Mouse (Mus musculus) kidney, embryonic 15.5 days (tissue): ENCODE results near the gene Slc25a20. TPM values are rescaled to one million over a fixed set of nuclear protein-coding genes. Genes with fewer than 3 reads are reported as not detected.
"Not testable (repeated sequence)": the region's sequence is repeated elsewhere in the genome, so short reads cannot be mapped to it uniquely, and the experiment has no call there.

ENCODE experiments used
- ATAC-seq: fragments of 200-750 bp; cut with Nextera tagmentation; replicated peaks from 2 replicates; pipeline ENCODE4 v1.8.0; 2017; ENCODE audit warnings: moderate TSS enrichment; ENCODE audit not compliant: low FRiP score
- H3K27ac ChIP-seq: fragments of 300-500 bp; sonication (generic); 2 replicates; pipeline ENCODE4 v1.5.1; 2015; ENCODE audit warnings: mild to moderate bottlenecking, inconsistent platforms
- H3K27me3 ChIP-seq: fragments of 300-500 bp; sonication (generic); 2 replicates; pipeline ENCODE4 v1.6.1; 2015; ENCODE audit warnings: inconsistent platforms
- H3K36me3 ChIP-seq: fragments of 300-500 bp; sonication (generic); 2 replicates; pipeline ENCODE4 v1.6.1; 2015; ENCODE audit warnings: inconsistent platforms
- H3K4me1 ChIP-seq: fragments of 300-500 bp; sonication (generic); 2 replicates; pipeline ENCODE4 v1.6.1; 2015; ENCODE audit warnings: inconsistent platforms
- H3K4me2 ChIP-seq: fragments of 300-500 bp; sonication (generic); 2 replicates; pipeline ENCODE4 v1.6.1; 2015; ENCODE audit warnings: moderate library complexity, mild to moderate bottlenecking, inconsistent platforms
- H3K4me3 ChIP-seq: fragments of 300-500 bp; sonication (generic); replicated peaks from 2 replicates; pipeline ENCODE4 v1.5.1; 2015; ENCODE audit warnings: mild to moderate bottlenecking, inconsistent platforms
- H3K9ac ChIP-seq: fragments of 300-500 bp; sonication (generic); 2 replicates; pipeline ENCODE4 v1.6.1; 2015; ENCODE audit warnings: mild to moderate bottlenecking, inconsistent platforms
- H3K9me3 ChIP-seq: fragments of 300-500 bp; sonication (generic); replicated peaks from 2 replicates; pipeline ENCODE4 v1.6.1; 2016; ENCODE audit warnings: inconsistent platforms
- WGBS: fragments of 180-500 bp; shearing (Covaris S2); methylation state at CpG from one replicate; pipeline ENCODE4 v1.1.7; 2015; ENCODE audit warnings: mixed read lengths; 5-methylcytosine and 5-hydroxymethylcytosine counted together
- polyA plus RNA-seq: library from polyadenylated mRNA; unstranded; fragments of >200 nt; fragmentation: Nextera tagmentation; extraction: Ambion mirVana; gene quantifications from 2 replicates; pipeline ENCODE4 v1.2.1, GENCODE M21; 2015

The Slc25a20 gene
- polyA plus RNA-seq, 1 experiment from 2014 or later, result 50.0 TPM

DNA sequence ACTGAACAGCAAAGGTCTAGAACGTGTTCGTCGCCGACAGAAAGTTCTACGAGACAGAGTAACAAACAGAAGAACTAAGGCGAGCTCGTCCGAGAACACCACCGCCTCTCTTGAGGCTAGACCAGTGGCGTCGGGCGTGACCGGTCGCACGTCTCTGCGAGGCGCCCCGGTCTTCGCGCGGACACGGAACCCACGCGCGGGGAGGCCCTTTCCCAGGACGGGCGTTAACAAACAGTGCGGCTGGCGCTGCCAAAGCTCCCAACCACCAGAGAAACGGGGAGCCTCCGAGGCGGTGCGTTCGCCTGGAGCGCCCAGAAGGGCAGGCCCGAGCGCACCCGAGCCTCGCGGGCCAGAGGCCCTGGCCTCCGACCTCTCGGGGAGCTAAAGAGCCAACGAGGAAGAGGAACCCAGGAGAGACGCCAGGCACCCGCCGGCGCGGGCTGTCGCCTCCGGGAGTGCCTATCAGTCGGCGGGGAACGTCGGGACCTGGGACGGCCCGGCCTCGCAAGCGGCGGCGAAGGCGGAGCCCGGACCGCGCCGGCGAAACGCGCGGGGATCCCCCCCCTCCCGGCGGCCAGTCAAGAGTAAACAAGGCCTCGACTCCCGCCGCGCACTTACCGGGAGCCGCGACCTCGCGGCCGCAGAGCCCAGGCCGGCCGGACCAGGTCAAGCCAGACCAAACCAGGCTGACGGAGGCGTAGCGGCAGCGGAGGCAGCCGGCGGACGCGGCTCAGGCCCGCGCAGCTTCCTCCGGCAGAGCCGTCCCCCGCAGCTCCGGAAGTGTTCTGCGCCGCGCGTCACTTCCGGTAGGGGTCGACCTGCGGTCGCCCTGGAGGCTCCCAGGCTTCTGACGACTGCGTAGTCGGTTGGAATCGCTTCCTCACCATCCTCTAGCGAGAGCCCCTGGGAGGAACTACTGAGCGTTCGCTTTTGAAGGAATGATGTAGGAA is 13.0 kb upstream of the Slc25a20 start, which contains the start of gene Arih2:
TSS of gene Arih2 (minus strand) at position 776 of the 950 bp plus-strand sequence.
- Histone ChIP-seq H3K4me2 (peak within 1 kb of the TSS; percentile 62), H3K27me3 (no peaks in the 10 kb centered on the region), H3K4me3 (peak within 1 kb of the TSS; percentile 79), H3K9me3 (no peaks in the 10 kb centered on the region), H3K36me3 (0 out of 2 replicates have a peak, but pooled peaks cover 3% of the 10 kb centered on the region), H3K9ac (peak within 1 kb of the TSS; percentile 86), H3K4me1 (peaks cover 21% of the 10 kb centered on the region), H3K27ac (peak within 1 kb of the TSS; percentile 92)
- under 1% methylated on average over 109 of the region's 112 CpGs for WGBS
- ATAC-seq, result peak; percentile 98

- peak overlapping the region; percentile 79 for H3K4me3 ChIP-seq
- H3K4me2 ChIP-seq, result peak overlapping the region; percentile 62
- no peaks in the 10 kb centered on the region for H3K9me3 ChIP-seq
- 28% methylated on average over 29 of the region's 29 CpGs for WGBS
- H3K4me1 ChIP-seq, result peaks cover 21% of the 10 kb centered on the region
- no peak; the same call in 1 of the 2 replicates for ATAC-seq
- peak overlapping the region; percentile 92 for H3K27ac ChIP-seq
- H3K36me3 ChIP-seq, result no peaks in the 10 kb centered on the region
- H3K9ac ChIP-seq, result peak overlapping the region; percentile 86
- H3K27me3 ChIP-seq, result no peaks in the 10 kb centered on the region
Observed at GRCm38 (mm10) chr9:108649561-108650440, 12.1 kb upstream of the Slc25a20 start.

DNA sequence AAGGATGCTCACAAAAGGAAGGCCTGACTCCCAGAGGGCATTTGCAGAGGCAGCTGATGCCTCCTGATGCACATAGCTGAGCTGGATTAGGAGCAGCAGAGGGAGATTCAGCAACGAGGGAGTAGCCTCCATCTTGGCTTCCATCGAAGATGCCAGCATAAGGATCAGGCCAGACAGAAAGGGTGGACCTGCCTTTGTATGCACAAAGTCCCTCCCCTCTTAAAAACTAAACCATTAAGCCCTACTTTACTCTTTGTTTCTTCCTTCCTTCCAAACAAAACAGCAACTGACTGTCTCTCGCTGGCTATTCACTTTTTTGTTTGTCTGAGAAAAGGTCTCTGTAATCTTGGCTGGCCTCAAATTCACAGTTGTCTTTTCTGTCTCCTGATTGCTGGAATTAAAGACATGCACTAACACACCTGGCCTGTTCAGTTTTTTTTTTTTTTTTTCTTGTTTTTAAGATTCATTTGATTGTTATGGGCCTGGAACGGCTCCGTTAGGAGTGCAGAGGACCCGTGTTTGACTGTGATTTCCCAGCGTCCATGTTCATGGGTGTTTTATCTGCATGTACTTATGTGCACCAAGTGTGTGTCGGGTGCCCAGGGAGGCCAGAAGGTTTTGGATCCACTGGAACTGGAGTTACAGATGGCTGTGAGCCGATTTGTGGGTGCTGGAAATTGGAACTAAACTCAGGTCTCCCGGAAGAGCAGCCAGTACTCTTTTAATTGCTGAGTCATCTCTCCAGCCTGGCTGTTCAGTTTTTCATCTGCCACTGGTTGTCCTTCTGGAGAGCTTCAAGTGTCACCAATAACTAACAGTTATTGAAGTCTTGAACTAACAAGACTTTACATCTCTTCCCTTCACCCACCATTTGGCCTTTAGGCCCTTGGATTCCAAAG is 7.1 kb upstream of the Slc25a20 start:
- no peak overlapping the region for H3K27ac ChIP-seq
- H3K4me3 ChIP-seq, result no peak overlapping the region
- no peaks in the 10 kb centered on the region for H3K9me3 ChIP-seq
- ATAC-seq, result no peak
- WGBS, result 79% methylated on average over 10 of the region's 10 CpGs
- no peak overlapping the region for H3K4me2 ChIP-seq
- peaks cover 6% of the 10 kb centered on the region for H3K4me1 ChIP-seq
- H3K9ac ChIP-seq, result no peak overlapping the region
- H3K36me3 ChIP-seq, result no peaks in the 10 kb centered on the region
- no peaks in the 10 kb centered on the region for H3K27me3 ChIP-seq

DNA sequence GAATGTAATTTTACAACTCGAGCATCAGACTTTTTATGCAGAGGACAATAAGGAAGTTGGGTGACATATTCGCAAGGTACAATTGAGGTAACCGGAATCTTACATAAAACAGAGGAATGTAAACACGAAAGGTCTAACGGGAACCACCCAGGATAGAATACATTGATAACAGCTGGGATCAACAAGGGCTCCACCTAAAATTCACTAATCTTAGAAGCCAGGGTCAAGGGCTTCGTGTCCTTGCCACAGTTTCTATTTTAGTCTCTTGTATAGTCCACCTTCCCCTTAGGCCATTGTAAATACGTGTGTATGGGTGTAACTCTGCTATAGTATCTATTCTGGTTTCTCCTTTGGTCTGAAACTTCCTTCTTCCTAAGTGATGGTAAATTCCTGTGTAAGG is 6.0 kb upstream of the Slc25a20 start:
- H3K27me3 ChIP-seq, H3K27ac ChIP-seq, H3K4me3 ChIP-seq, ATAC-seq, H3K4me2 ChIP-seq, H3K36me3 ChIP-seq, H3K9ac ChIP-seq, H3K4me1 ChIP-seq, H3K9me3 ChIP-seq: not testable (repeated sequence)
- 78% methylated on average over 7 of the region's 7 CpGs for WGBS

GRCm38 (mm10) chr9:108662660-108663059 is 772 bp downstream of the Slc25a20 start:
- no peak for ATAC-seq
- peak overlapping the region; percentile 60 for H3K9ac ChIP-seq
- no peaks in the 10 kb centered on the region for H3K27me3 ChIP-seq
- WGBS, result 33% methylated on average over 6 of the region's 6 CpGs
- no peaks in the 10 kb centered on the region for H3K36me3 ChIP-seq
- H3K27ac ChIP-seq, result 0 out of 2 replicates have a peak overlapping the region, but pooled peaks have one; percentile 65
- peaks cover 7% of the 10 kb centered on the region for H3K4me1 ChIP-seq
- H3K9me3 ChIP-seq, result no peaks in the 10 kb centered on the region
- peak overlapping the region; percentile 72 for H3K4me2 ChIP-seq
- H3K4me3 ChIP-seq, result peak overlapping the region; percentile 75

- WGBS, result 63% methylated on average over 8 of the region's 8 CpGs
- ATAC-seq, result no peak
- no peak overlapping the region for H3K27ac ChIP-seq
Observed at GRCm38 (mm10) chr9:108669875-108670274, 8.0 kb downstream of the Slc25a20 start.

DNA sequence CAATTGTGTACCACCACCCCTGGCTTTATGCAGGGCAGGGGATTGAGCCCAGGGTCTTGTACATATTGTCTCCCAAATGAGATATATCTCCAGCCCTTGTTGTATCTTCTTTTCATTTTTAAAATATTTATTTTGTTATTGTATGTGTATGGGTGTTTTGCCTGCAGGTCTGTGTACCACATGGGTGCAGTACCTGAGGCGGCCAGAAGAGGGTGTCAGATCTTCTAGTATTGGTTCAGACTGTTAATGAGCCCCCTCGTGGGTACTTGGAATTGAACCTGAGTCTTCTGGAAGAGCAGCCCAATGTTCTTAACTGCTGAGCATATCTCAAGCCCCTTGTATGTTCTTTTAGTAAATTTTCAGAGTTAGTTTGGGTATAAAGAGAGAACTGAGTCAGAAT is 11.3 kb downstream of the Slc25a20 start:
- Histone ChIP-seq H3K9ac (no peak overlapping the region), H3K9me3 (no peaks in the 10 kb centered on the region), H3K27ac (no peak overlapping the region), H3K36me3 (peaks cover 33% of the 10 kb centered on the region), H3K4me2 (no peak overlapping the region), H3K27me3 (no peaks in the 10 kb centered on the region), H3K4me1 (no peaks in the 10 kb centered on the region), H3K4me3 (no peak overlapping the region)
- no peak for ATAC-seq
- WGBS, result 50% methylated on average over 2 of the region's 2 CpGs

More at GRCm38 (mm10) chr9:108669875-108670274, 8.0 kb downstream of the Slc25a20 start:
- Histone ChIP-seq H3K4me2 (no peak overlapping the region), H3K4me3 (no peak overlapping the region), H3K4me1 (no peaks in the 10 kb centered on the region), H3K9me3 (no peaks in the 10 kb centered on the region), H3K27me3 (no peaks in the 10 kb centered on the region), H3K36me3 (peaks cover 23% of the 10 kb centered on the region), H3K9ac (no peak overlapping the region)

- H3K4me2 ChIP-seq, result no peak overlapping the region
- H3K27ac ChIP-seq, result no peak overlapping the region
- no peak overlapping the region for H3K9ac ChIP-seq
- H3K4me1 ChIP-seq, result peaks cover 4% of the 10 kb centered on the region; the same call in 1 of the 2 replicates
- no peaks in the 10 kb centered on the region for H3K27me3 ChIP-seq
- WGBS, result 87% methylated on average over 15 of the region's 15 CpGs
- H3K4me3 ChIP-seq, result no peak overlapping the region
- ATAC-seq, result no peak
- no peaks in the 10 kb centered on the region for H3K9me3 ChIP-seq
- peaks cover 39% of the 10 kb centered on the region for H3K36me3 ChIP-seq
Observed at GRCm38 (mm10) chr9:108680026-108680425, 18.1 kb downstream of the Slc25a20 start.

DNA sequence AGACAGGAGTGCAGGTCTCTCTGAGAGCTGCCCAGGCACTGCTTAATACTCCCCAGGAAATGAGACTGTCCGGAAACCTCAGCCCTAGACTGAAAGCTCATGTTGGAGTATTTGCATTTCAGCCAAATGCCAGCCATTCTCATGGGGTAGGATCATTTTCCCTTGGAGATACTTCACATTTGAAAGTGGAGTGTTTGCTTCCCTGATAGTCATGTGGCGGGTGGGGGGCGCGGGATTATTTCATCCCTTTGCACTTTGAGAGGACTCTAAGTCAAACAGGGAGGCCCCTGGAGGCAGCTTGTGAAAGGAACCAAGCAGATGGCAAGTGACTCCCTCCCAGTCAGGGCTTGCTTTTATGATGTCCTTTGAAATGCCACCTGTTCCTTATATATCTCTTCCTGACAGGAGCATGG is 24.6 kb downstream of the Slc25a20 start:
- H3K9me3 ChIP-seq, result no peaks in the 10 kb centered on the region
- ATAC-seq, result no peak
- WGBS, result 31% methylated on average over 4 of the region's 4 CpGs
- H3K4me3 ChIP-seq, result no peak overlapping the region
- H3K9ac ChIP-seq, result no peak overlapping the region
- no peak overlapping the region for H3K4me2 ChIP-seq
- 0 out of 2 replicates have a peak overlapping the region, but pooled peaks have one; percentile 10 for H3K27ac ChIP-seq
- H3K36me3 ChIP-seq, result 0 out of 2 replicates have a peak, but pooled peaks cover 6% of the 10 kb centered on the region
- H3K4me1 ChIP-seq, result peaks cover 11% of the 10 kb centered on the region
- no peaks in the 10 kb centered on the region for H3K27me3 ChIP-seq

DNA sequence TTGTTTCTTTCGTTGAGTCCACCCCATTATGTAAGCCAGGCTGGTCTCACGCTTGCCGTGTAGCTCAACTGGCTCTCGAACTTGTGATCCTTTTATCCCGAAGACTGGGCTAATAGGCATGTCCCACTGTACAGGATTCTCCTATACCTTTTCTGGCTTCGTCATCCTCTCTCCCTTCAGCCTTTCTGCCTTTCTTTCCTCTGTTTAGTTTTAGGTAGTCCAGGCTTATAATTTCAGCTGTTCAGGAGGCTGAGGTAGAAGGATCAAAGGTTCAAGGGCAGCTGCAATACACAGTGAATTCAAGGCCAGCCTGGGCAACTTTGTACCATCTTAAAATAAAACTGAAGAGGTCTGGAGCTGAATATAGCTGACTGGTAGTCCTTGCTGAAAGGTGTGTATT is 25.3 kb downstream of the Slc25a20 start:
- ATAC-seq, result no peak
- WGBS, result 72% methylated on average over 6 of the region's 6 CpGs
- Histone ChIP-seq H3K27me3 (no peaks in the 10 kb centered on the region), H3K9me3 (no peaks in the 10 kb centered on the region), H3K4me2 (no peak overlapping the region), H3K9ac (no peak overlapping the region), H3K4me1 (peaks cover 15% of the 10 kb centered on the region), H3K36me3 (0 out of 2 replicates have a peak, but pooled peaks cover 2% of the 10 kb centered on the region), H3K4me3 (no peak overlapping the region), H3K27ac (no peak overlapping the region)

GRCm38 (mm10) chr9:108687686-108688085 is 25.8 kb downstream of the Slc25a20 start:
- WGBS, result 63% methylated on average over 2 of the region's 2 CpGs

More at GRCm38 (mm10) chr9:108687686-108688085, 25.8 kb downstream of the Slc25a20 start:
- H3K27me3 ChIP-seq, result no peaks in the 10 kb centered on the region
- H3K9me3 ChIP-seq, result no peaks in the 10 kb centered on the region
- ATAC-seq, result no peak
- H3K27ac ChIP-seq, result no peak overlapping the region
- no peak overlapping the region for H3K9ac ChIP-seq
- H3K4me2 ChIP-seq, result no peak overlapping the region
- peaks cover 15% of the 10 kb centered on the region for H3K4me1 ChIP-seq
- H3K36me3 ChIP-seq, result no peaks in the 10 kb centered on the region
- H3K4me3 ChIP-seq, result no peak overlapping the region
